Mouse (Mus musculus) NIH3T3 (cell line): ENCODE results near the gene Usp46.

Experiments used
- DNase-seq: peaks from one replicate; pipeline ENCODE4 v3.0.0-alpha.2; 2012; ENCODE audit warnings: low read depth

Gene Usp46

DNA sequence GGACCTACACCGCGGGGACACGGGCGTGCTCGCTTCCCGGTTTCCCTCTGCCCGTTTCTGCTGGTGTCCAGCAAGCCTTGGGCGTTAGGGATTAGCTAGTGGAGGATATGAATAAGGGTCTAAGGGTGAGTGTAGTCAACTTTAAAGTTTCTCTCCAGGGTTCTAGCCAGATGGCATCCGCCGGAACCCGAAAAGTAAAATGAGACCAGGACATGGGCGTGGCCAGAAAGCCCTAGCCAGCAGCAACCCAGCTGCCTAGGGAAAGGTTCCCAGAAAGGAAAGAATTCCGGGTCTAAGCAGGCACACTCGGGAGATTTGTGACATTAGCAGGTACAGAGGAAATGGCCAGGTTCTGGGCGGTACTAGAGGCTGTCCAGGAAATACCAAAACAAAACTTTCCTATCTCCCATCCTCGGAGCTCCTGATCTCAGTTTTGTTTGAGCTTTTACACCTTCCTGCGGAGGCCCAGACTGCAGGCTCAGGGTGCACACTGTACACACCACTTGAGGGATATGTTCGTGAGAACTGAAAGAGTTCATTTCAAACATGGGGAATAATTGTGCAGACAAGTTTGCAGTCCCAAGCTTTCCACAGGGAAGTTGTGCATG lies 587 bp upstream of the Usp46 start:
- peak; percentile 78 for DNase-seq

GRCm38 (mm10) chr5:74067346-74067745 lies 885 bp downstream of the Usp46 start:
- no peak for DNase-seq

DNA sequence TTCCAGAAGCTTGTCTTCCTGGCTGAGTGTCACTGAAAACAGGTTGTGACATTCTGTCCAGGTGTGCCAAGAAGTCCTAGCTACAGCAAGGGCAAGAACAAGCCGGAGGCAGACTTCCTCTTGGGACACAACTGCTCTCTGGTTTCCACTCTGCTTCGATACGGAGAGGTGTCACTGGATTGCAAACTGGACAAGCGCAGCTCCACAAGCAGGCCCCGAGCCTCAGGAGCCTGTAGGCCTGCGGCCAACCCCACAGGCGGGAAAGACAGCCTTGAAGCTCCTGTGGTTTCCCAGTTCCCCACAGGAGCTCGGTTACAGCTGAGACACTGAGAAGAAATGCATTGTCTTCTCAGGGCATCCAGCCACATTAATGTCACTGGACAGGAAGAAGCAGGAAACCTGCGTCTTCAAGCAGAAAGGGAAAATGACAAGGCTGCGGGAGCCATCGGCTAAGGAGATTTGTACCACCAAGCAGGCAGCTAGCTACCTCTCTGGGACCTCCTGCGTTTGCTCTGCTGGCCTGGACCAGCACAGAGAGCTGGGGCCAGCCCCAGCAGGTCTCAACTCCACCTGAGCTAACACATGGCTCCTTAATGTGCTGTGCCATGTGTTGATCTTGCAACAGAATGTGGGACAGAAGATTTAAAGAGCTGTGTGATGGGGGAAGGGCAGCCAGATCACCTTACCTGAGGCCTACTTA lies 1.7 kb downstream of the Usp46 start:
- no peak for DNase-seq

DNA sequence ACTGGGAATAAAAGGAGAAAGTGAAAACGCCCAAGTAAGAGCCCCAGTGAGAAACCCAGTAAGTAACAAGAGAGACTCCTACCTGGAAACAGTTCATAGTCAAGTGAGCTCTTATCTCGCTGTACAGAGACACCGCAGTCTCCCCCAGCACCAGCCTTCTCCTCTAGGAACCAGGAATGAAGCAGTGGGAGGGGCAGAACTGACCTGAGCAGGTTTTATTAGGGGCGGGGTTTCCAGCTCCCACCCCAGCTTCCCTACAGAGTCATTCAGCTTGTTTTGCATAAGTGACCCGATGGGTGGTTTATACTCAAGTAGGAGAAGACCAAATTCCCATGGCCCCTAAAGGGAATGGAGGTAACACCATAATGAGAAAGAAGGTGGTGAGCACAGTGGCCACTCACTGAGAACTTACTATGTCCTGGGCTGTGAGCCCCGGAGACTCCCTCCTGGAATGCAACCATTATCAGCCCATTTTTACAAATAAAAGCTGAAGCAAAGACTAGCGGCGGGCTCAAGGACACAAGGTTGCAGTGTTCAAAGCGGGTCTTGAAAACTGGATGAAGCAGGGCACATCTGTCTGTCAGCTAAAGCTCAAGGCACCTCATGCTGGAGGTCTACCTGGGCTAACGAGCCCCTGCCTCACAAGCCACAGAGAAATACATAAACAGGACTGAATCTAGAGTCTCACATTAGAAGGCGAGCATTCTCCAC lies 2.5 kb downstream of the Usp46 start:
- no peak for DNase-seq

- peak; percentile 46 for DNase-seq
These were observed 3.4 kb downstream of the Usp46 start for GRCm38 (mm10) chr5:74064844-74065243.

- DNase-seq: no peak
These were observed 4.9 kb downstream of the Usp46 start for GRCm38 (mm10) chr5:74063226-74063747.

- DNase-seq: no peak
These were observed 6.0 kb downstream of the Usp46 start for GRCm38 (mm10) chr5:74062266-74062665.

GRCm38 (mm10) chr5:74061408-74062047 lies 6.7 kb downstream of the Usp46 start:
- DNase-seq: no peak

DNA sequence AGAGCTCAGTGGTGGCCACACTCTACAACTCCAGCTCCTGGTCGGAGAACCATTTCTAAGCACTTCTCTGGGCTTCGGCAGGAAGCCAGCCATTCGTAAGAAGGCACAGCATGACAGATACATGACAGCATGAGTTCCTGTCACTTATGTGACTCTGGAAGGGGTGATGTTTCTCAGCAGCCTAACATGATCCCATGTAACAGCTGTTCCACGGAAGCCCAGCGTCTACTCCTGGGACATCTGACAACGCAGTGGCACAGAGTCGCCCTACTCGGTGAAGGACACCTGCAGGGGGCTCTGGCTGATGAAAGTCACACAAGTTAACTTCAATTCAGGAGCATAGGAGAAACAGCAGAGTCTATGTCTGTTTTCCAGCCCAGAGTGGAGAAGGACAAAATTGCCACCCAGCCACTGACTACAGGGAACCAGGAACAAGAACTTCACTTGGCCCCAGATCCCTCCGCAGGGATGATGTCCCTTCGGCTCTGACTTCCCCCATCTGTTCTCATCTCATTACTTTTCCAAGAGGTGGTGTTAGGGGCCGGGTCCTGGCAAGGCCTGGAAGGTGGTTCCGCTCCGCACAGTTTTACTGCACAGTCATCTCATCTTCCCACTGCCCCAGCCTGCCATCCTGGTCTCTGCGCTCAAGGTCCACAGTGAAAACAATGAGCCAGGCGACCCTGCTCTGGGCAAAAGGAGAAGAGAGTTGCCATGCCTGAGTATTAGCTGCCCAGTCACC lies 15.9 kb downstream of the Usp46 start:
- no peak for DNase-seq

DNA sequence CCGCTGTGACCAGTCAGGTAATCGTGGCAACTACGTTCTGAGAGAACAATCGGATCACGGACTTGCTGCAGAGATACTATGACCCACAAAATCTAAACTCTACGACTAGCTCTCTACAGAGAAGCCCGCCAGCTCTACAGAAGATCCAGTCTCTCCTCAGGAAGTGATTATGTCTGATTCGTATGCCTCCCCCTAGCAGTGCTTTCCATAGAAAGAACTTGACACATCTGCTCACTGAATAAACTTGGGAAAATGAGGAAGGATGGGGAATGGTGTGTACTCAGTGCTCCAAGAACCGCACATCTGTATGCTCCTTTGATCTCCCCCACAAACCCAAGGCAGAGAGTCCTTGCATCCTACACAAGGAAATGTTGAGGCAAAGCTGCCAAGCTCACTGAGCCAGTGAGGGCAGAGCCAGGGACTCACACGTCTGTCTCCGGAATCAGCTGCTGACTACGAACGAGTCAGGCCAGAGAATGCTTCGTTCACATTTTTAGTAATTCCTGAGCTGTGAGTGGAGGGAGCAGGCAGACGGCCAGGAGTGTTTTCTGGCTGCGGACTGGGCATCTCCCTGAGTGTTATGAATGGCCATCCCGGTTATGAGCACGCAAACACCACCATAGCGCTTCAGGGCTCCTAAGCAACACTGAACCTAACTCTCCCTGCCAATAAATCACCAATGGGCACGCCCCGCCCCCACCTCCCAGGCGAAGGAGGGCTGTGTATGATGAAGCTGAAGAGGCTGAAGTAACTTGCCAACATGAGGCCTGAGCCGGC lies 16.6 kb downstream of the Usp46 start:
- peak; percentile 96 for DNase-seq

- peak; percentile 38 for DNase-seq
These were observed 17.3 kb downstream of the Usp46 start for GRCm38 (mm10) chr5:74050903-74051302.

GRCm38 (mm10) chr5:74048846-74049495 lies 19.3 kb downstream of the Usp46 start:
- no peak for DNase-seq

DNA sequence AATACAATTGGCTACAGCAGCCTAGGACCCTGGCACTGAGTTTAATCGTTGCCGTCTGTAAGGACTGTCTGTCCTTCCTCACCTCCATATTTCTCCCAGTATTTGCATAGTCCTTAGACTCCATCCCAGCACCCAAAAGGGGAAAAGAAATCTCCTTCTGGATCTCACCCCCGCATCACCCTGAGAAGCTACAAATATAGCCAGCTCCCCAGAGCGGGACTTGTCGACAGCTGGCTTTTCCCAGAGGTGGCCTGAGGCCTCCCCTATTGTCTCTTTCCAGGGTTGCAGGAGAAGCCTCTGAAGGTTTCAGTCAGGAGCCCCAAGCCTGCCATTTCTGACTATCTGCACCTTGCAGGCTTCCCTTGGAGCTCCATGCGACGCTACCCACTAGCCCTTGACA lies 23.6 kb downstream of the Usp46 start:
- DNase-seq: no peak

- peak; percentile 68 for DNase-seq
These were observed 25.4 kb downstream of the Usp46 start for GRCm38 (mm10) chr5:74042796-74043340.

- DNase-seq: no peak
These were observed 27.7 kb downstream of the Usp46 start for GRCm38 (mm10) chr5:74040541-74040940.

- no peak for DNase-seq
These were observed 32.8 kb downstream of the Usp46 start for GRCm38 (mm10) chr5:74035454-74035853.

GRCm38 (mm10) chr5:74034177-74034576 lies 34.1 kb downstream of the Usp46 start:
- no peak for DNase-seq

DNA sequence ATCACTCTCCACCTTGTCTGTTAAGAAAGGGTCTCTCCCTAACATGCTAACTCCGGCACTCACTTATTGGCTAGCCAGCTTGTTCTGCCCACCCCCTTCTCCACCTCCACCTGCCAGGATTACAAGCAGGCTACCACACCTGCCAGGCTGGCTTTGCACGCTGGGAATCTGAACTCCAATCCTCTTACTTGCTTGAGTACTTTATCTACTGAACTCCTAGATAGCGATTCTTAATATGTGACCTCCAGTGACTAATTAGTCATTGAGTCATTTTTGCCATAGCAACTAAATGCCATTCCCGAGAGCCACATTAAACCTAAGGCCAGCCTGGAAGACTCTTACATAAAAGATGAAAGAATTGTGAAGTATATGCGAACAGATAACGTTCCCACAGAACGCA lies 38.4 kb downstream of the Usp46 start:
- DNase-seq: no peak

DNA sequence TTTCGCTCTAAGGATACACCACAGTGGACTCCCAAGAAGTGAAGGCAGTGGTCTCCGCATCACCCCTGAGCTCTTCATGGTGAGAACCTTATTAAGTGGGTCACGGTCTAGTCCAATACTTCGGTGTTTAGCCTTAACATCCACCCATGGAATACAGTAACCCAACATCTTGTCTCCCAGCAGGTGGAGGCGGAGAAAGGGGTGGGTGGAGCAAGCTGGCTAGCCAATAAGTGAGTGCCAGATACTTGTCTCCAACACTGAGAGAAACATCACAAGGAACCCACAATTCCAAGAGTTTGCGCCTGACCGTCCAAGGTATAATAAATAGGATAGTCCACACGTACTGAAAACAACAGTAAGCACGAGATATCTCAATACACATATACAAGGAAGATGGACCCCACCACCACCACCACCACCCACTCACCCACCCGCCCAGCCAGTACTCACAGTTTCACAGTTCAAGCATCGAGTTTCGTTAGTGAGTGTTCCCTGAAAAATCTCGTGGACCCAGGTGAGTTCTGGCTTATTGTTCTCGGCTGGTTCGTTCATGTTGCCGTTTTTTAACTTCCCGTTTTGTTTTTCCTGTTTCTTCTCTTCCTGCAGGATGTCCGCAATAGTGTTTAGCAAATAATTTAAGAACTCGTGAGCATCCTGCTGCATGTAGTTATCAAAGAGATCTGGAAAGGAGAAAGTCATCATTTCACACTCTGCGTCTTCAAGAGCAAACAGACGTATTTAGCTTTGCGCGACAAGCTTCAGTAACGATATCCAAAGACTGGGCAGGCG lies 39.3 kb downstream of the Usp46 start:
- DNase-seq: no peak
